Mouse (Mus musculus): ENCODE data around the gene Cebpb.
A peak's percentile ranks its signal among the peaks of the same experiment; 100 is the strongest.
"Not testable (repeated sequence)": the region's sequence is repeated elsewhere in the genome, so short reads cannot be mapped to it uniquely, and the experiment has no call there.

Gene Cebpb

DNA sequence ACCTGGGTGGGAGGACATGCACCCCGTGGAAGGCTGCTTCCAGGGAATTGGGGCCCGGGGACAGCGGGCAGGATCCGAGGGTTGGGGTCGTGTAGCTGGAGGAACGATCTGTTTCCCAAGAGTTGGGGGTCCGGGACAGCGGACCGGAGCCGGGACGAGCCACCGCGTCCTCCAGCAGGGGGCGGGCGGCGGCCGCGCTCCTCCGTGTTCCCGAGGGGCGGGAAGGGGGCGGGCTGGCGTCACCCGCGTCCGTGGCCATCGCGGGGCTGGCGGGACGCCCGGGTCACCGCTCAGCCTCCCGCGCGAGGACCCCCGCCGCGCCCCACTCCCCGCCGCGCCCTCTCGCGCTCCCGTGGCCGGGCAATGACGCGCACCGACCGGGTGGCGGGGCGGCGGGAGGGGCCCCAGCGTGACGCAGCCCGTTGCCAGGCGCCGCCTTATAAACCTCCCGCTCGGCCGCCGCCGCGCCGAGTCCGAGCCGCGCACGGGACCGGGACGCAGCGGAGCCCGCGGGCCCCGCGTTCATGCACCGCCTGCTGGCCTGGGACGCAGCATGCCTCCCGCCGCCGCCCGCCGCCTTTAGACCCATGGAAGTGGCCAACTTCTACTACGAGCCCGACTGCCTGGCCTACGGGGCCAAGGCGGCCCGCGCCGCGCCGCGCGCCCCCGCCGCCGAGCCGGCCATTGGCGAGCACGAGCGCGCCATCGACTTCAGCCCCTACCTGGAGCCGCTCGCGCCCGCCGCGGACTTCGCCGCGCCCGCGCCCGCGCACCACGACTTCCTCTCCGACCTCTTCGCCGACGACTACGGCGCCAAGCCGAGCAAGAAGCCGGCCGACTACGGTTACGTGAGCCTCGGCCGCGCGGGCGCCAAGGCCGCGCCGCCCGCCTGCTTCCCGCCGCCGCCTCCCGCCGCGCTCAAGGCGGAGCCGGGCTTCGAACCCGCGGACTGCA is at the start of gene Cebpb:
Cebpb (plus strand) TSS at position 418 of the 954 bp plus-strand sequence.
- no peak for DNase-seq (ENCODE audit: low read depth)

- no peak for DNase-seq (ENCODE audit: low read depth)
Measured at GRCm38 (mm10) chr2:167640279-167640678, 48.4 kb upstream of the Cebpb start.

- DNase-seq (ENCODE audit: low read depth): peak; percentile 51
Measured at GRCm38 (mm10) chr2:167641337-167641736, 47.4 kb upstream of the Cebpb start.

- DNase-seq (ENCODE audit: low read depth): no peak
Measured at GRCm38 (mm10) chr2:167642164-167642563, 46.6 kb upstream of the Cebpb start.

GRCm38 (mm10) chr2:167643356-167644052 is 45.2 kb upstream of the Cebpb start:
- DNase-seq (ENCODE audit: low read depth): not testable (repeated sequence)

DNA sequence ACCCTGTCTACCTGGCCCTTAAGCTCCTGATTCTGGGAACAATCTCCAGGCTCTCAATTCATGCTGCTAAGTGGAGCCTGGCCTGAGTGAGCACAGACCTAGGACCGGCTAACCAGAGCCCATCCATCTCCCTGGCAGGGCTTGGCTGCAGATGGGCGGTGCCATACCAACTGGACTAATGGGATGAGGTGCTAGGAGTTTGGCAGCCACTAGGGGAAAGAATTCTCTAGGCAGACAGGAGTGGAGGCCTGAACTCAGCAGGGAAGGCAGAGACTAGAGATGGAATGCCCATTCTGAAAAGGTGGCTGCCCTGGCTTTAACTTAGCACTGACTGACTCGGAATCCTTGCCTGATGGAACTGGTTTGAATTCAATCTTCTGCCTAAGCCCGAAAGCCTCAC is 42.3 kb upstream of the Cebpb start:
- DNase-seq (ENCODE audit: low read depth): no peak

DNA sequence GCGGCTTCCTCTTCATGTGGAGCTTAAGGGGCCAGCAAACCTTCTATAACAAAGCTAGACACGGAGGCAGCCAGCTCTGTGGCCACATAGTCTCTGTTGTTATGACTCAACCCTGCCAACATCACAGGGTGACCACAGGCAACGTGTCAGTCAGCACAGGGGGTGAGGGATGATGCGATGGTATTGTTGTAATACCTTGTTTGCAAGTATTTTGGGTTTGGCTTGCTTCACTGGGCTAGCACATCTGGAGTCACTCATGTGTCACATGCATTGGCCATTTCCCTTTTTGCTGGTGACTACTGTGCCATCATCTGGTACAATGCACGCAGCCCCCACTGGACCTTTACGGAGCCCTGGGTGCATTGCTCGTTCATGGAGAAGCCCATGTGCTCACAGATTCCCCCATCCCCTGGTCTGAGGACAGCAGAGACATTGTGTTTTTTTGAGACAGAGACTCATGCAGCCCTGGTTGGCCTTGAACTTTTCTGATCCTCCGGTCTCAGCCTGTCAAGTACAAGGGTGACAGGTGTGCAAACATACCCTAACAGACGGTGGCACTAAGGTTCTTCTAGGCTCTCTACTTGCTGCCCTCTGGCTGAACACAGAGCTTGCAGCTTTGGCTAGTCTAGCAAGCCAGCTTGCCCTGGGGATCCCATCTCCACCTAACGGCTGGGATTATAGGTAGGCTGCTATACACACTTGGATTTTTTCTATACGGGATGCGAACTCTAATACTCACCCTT is 39.3 kb upstream of the Cebpb start:
- no peak for DNase-seq (ENCODE audit: low read depth)

- no peak for DNase-seq (ENCODE audit: low read depth)
Measured at GRCm38 (mm10) chr2:167651622-167652021, 37.1 kb upstream of the Cebpb start.

DNA sequence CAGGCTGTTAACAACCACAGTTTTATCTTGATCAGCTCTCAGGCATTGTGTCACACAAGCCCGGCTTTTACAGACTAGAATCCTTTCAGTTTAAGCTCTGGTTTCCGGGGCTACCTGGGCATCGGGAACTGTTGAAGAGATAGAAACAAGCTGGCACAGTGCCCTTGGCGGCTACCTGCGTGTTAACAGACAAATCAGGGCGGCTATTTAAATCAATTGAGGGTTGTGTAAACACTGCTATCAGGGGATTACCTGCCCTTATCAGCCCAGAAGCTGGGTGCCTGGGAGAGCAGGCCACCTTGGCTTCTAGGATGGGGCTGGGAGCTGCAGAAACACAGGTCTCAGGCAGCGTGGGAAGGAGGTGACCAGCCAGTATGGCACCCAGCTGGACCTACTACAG is 36.0 kb upstream of the Cebpb start:
- DNase-seq (ENCODE audit: low read depth): no peak

DNA sequence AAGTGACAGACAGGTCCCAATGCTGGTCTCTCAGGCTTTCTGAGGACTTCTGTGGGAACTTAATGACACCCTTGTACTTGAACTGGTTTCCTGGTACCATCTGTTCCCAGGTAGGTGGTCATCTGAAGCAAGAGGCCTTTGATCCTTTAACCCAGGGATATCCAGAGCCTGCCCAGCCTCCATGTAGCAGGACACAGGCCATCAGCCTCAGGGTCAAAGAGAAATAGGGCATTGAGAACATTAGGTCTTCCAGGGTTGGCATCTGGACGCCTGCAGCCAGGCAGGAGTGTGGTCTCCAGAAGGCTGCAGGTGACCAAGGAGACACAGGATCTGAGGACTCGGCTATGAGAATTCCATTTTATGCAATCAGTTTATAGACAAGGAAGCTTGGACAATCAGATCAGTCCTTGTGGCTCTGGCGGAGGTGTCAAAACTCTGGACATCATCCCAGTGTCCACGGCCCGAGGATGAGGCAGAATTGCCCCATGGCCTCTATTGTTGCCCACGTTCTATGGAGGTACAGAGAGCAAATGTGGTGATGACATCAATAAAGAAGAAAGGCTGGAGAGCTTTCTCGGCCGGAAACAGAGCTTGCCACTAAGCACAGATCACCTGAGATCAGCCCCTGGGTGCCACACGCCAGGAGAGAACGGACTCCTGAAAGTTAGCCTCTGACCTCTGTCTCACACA is 33.7 kb upstream of the Cebpb start:
- DNase-seq (ENCODE audit: low read depth): no peak

GRCm38 (mm10) chr2:167656629-167657478 is 31.9 kb upstream of the Cebpb start:
- DNase-seq (ENCODE audit: low read depth): no peak

- DNase-seq (ENCODE audit: low read depth): no peak
Measured at GRCm38 (mm10) chr2:167657973-167658372, 30.7 kb upstream of the Cebpb start.

- no peak for DNase-seq (ENCODE audit: low read depth)
Measured at GRCm38 (mm10) chr2:167658712-167659111, 30.0 kb upstream of the Cebpb start.

DNA sequence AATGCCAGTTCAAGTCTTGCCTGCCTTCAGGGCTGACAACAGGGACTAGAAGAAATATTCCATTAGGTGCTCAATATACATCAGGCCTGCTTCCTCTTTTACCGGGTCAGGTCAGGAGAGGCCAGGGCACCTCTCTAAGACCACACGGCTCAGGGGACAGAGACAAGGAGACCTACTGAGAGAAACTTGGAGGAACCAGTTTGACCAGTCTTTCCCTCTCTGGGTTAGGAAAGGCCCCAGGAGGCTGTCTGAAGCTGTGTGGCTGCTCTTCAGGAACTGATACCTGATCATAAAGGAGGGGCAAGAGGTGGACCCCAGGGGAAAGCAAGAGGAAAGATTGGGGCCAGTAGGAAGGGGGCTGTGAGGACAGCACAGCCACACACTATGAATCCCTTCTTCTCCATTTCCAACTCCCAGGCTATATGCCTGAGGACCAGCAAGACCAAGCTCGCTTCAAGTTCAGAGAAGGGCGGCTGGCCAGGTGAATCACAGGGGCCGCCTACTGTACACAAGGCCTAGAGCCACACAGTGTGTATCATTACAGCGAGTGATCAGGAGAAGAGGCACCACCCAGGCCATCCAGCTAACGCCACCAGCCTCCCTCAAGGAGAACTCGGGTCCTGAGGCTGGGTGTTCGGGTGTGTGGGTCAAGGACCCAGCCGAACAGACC is 29.4 kb upstream of the Cebpb start:
- no peak for DNase-seq (ENCODE audit: low read depth)

DNA sequence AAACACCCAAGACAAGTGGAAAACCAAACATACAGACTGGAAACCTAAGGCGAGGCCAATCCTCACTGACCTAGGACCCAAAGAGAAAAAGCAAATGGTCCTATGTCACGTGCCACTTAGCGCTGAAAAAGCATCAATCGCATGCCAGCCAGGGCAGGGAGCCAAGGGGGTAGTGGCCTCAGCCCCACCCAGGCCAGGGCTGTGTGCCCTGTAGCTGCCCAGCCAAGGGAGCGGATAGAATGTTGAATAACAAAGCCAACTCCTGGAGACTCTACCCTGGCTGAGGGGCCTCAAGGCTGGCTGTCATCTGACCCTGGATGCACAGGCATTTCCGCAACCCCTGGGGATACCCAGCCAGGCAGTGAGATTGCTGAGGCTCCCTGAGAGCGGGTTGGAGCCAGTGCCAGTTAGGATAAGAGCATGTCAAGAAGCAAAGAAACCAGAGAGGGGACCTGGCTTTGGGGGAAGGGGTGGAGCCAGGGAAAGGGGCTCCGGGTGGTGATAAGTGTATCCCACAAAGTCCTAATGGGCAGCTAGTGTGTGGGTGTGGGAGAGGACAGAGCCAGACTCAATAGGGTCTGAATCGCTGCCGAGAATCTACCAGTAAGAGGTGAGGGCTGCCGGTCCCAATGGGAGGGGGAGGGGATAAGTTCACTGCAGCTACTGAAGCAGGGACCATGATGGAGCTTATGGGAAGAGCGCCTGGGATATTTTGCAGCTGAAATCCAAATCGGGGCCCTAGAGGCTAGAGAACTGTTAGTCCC is 28.7 kb upstream of the Cebpb start:
- no peak for DNase-seq (ENCODE audit: low read depth)

GRCm38 (mm10) chr2:167660611-167660971 is 28.1 kb upstream of the Cebpb start:
- DNase-seq (ENCODE audit: low read depth): no peak

DNA sequence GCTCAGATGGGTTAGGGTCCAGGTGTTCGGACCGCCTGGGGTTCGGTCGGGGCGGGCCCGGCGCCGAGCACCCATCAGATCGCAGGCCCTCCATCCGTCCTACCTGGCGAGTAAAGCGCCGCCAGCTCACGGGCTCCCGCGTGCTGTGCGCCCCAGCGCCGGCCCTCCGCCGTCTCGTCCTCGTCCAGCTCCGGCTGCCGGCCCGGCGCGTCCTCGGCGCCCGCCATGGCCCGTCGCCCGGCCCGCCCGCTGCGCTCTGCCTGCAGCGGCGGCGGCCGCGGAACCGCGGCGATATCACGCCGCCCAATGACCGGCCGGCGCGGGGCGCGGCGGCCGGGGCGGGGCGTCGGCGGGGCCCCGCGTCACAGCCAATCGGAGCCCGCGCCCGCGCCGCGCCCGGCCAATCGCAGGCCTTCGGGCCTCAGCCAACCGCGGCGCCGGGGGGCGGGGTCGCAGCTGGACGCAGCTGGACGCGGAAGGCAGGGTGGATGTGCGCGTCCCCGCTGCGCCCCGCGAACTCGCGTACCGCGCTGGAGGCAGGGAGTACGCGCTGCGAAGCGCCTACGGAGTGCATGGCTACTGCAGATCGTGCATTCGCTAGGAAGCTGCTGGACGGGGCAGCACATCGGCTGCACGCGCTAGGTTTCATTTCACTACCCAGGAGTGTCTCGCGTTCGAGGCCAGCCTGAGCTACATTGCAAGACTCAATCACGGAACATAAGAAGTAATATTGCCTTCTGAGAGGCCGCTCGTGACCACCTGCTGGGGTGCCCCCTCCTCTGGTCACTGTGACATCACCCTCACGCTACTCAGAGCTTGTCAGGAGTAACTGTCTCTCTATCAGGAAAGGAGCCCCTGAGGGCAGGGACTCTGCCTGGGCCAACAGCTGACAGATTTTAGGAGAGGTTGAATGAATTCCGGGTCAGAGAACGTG is 27.2 kb upstream of the Cebpb start, which contains the start of gene Gm20431:
Gm20431 (minus strand) TSS at position 227 of the 934 bp plus-strand sequence.
- DNase-seq (ENCODE audit: low read depth): no peak

DNA sequence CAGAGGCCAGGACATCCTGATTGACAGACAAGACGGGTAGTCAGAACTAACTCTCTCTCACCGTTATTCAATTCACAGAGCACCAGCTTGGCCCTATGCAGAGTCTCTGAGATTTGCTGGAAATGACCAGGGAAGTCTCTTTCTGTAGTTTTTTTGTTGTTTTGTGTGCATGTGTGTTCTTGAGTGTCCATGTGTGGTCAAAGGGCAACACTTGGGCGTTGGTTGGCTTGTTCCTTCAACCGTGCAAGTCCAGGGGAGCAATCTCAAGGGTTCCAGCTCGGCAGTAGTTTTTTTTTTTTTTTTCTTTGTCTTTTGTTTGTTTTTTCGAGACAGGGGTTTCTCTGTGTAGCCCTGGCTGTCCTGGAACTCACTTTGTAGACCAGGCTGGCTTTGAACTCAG is 26.0 kb upstream of the Cebpb start:
- no peak for DNase-seq (ENCODE audit: low read depth)
